Mouse (Mus musculus) olfactory bulb, adult 2 months (tissue): ENCODE measurements around the gene Gsg1l.

Experiments used
- CTCF ChIP-seq: fragments of 200-500 bp; IDR thresholded peaks from 2 replicates; pipeline ENCODE4 v1.5.1; 2012; ENCODE audit warnings: low read depth, mild to moderate bottlenecking, low read length, moderate library complexity; ENCODE audit not compliant: insufficient read depth
- POLR2A ChIP-seq: fragments of 200-500 bp; IDR thresholded peaks from 2 replicates; pipeline ENCODE4 v1.6.1; 2012; ENCODE audit warnings: mild to moderate bottlenecking, low read depth, low read length, moderate library complexity; ENCODE audit not compliant: insufficient read depth

DNA sequence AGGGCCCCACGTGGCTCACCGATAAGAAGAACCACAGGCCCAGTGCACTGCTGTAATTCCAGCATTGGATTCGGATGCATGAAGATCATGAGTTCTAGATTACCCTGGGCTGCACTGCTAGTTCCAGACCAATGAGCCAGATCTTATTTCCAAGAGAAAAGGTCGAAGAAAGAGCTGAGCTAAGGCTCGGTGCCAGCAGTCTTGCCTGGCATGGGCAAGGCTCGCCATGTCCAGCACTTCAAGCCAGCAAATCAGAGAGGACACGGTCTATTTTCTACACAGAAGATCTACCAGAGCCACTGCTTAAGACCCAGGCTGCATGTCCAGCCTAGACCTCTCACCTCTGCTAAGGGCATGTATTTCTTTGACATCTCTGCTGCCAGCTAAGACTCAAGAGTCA is 92.2 kb downstream of the Gsg1l start:
- no peak for TF ChIP-seq POLR2A
- no peak for TF ChIP-seq CTCF
